Mouse (Mus musculus) limb, embryonic 13.5 days (tissue): ENCODE results near the gene Apoe. TPM values are rescaled to one million over a fixed set of nuclear protein-coding genes. Genes with fewer than 3 reads are reported as not detected.
"Not testable (repeated sequence)": the region's sequence is repeated elsewhere in the genome, so short reads cannot be mapped to it uniquely, and the experiment has no call there.

ENCODE experiments used
- ATAC-seq: fragments of 200-750 bp; cut with Nextera tagmentation; 2 replicates; pipeline ENCODE4 v1.8.0; 2017; ENCODE audit warnings: low read depth, moderate number of reproducible peaks, moderate TSS enrichment; ENCODE audit not compliant: low FRiP score
- H3K27ac ChIP-seq: fragments of 300-500 bp; sonication (generic); 2 replicates; pipeline ENCODE4 v1.5.1; 2015; ENCODE audit warnings: inconsistent platforms, mild to moderate bottlenecking, moderate library complexity
- H3K27me3 ChIP-seq: fragments of 300-500 bp; sonication (generic); 2 replicates; pipeline ENCODE4 v1.6.1; 2015; ENCODE audit warnings: mild to moderate bottlenecking, inconsistent platforms
- H3K36me3 ChIP-seq: fragments of 300-500 bp; sonication (generic); 2 replicates; pipeline ENCODE4 v1.6.1; 2015; ENCODE audit warnings: inconsistent platforms, mild to moderate bottlenecking, moderate library complexity
- H3K4me1 ChIP-seq: fragments of 300-500 bp; sonication (generic); 2 replicates; pipeline ENCODE4 v1.6.1; 2015; ENCODE audit warnings: inconsistent platforms
- H3K4me2 ChIP-seq: fragments of 300-500 bp; sonication (generic); replicated peaks from 2 replicates; pipeline ENCODE4 v1.6.1; 2015; ENCODE audit warnings: inconsistent platforms, mild to moderate bottlenecking, moderate library complexity
- H3K4me3 ChIP-seq: fragments of 300-500 bp; sonication (generic); 2 replicates; pipeline ENCODE4 v1.5.1; 2015; ENCODE audit warnings: moderate library complexity, mild to moderate bottlenecking, inconsistent platforms
- H3K9ac ChIP-seq: fragments of 300-500 bp; sonication (generic); 2 replicates; pipeline ENCODE4 v1.6.1; 2015; ENCODE audit warnings: mild to moderate bottlenecking, inconsistent platforms
- H3K9me3 ChIP-seq: fragments of 300-500 bp; sonication (generic); 2 replicates; pipeline ENCODE4 v1.6.1; 2016; ENCODE audit warnings: inconsistent platforms
- WGBS: fragments of 180-500 bp; shearing (Covaris S2); methylation state at CpG from one replicate; pipeline ENCODE4 v1.1.7; 2015; 5-methylcytosine and 5-hydroxymethylcytosine counted together
- polyA plus RNA-seq: library from polyadenylated mRNA; unstranded; fragments of >200 nt; fragmentation: Nextera tagmentation; extraction: Ambion mirVana; gene quantifications from 2 replicates; pipeline ENCODE4 v1.2.1, GENCODE M21; 2015

Gene Apoe
- polyA plus RNA-seq, 1 experiment from 2014 or later = 241 TPM

DNA sequence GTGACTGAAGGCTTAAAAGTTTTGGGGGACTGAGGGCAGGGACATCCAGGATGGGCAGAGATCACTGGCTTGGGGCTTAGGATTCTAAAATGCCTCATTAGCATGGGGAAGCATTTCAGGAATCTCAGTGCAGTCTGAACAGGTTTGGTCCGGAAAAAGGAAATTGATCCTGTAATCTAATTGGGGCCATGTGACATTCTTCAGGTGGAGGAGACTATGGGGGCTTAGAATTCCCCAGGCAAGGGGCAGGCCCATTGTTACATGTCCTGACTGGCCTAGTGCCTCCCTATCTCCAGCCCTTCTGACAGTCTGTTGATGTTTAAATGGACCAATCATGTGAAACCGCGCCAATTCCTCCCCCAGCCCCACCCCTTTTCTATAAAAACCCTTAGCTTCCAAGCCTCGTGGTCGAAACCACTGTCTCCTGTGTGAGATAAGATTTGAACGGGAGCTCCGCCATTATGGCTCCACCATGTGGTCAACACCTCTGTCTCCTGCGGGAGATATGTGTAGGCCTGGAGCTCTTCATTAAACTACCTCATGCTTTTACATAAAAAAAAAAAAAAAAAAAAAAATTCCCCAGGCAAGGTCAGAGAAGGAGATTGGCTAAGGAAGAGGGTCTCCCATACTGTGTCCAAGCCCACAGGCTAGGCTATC is 11.9 kb downstream of the Apoe start:
- not testable (repeated sequence) for H3K4me3 ChIP-seq, H3K9me3 ChIP-seq, H3K4me2 ChIP-seq, H3K36me3 ChIP-seq, H3K9ac ChIP-seq, H3K27ac ChIP-seq, H3K27me3 ChIP-seq
- ATAC-seq = peak; percentile 18; the same call in 1 of the 2 replicates
- H3K4me1 ChIP-seq = 0 out of 2 replicates have a peak, but pooled peaks cover 12% of the 10 kb centered on the region
- 66% methylated on average over 8 of the region's 8 CpGs for WGBS

DNA sequence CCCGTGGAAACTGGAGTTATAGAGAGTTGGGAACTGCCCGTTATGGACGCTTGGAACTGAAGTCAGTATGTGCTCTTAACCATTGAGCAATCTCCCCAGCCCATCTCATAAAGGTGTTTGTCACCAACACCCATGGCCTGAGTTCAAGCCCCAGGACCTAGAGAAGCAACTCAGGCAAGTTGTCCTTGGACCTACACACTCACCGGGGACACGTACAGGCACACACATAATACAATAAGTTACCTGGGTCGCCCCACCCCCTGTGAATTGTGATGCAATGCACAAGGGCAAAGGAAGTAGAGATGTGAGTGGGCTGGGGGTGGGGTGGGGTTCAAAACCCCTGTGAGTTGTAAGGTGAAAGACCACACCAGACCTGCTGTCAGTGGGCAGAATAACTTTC is 12.5 kb downstream of the Apoe start:
- ATAC-seq = peak; percentile 5; the same call in 1 of the 2 replicates
- no peaks in the 10 kb centered on the region for H3K36me3 ChIP-seq
- H3K27ac ChIP-seq = no peak overlapping the region; the same call in 1 of the 2 replicates
- H3K9me3 ChIP-seq = no peaks in the 10 kb centered on the region
- H3K4me3 ChIP-seq = no peak overlapping the region
- no peak overlapping the region for H3K9ac ChIP-seq
- 0 out of 2 replicates have a peak, but pooled peaks cover 12% of the 10 kb centered on the region for H3K4me1 ChIP-seq
- H3K4me2 ChIP-seq = no peak overlapping the region
- WGBS = 75% methylated on average over 6 of the region's 6 CpGs
- no peaks in the 10 kb centered on the region for H3K27me3 ChIP-seq

DNA sequence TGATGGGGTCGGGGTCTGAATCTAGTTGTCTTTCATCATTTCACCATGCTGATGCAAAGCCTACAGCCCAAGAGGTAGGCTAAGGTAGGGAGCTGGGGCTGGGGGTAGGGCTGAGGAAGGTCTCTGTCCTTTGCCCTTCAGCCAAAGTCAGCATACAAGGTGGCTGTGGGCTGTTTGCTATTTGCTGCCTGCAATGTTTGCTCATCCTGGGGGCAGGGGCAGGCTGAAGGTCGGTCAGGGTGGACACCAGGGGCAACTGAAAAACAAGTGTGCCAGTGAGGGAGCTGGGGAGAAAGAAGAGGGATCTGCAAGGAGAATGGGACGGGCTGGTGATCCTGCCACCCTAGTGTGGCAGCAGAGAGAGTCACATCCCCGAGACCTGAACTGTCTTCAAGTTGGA is 13.6 kb downstream of the Apoe start:
- Histone ChIP-seq H3K4me1 (0 out of 2 replicates have a peak, but pooled peaks cover 12% of the 10 kb centered on the region), H3K36me3 (no peaks in the 10 kb centered on the region), H3K9ac (no peak overlapping the region), H3K4me3 (no peak overlapping the region), H3K27ac (no peak overlapping the region), H3K4me2 (no peak overlapping the region), H3K9me3 (no peaks in the 10 kb centered on the region), H3K27me3 (no peaks in the 10 kb centered on the region)
- WGBS = 55% methylated on average over 4 of the region's 4 CpGs
- ATAC-seq = no peak

DNA sequence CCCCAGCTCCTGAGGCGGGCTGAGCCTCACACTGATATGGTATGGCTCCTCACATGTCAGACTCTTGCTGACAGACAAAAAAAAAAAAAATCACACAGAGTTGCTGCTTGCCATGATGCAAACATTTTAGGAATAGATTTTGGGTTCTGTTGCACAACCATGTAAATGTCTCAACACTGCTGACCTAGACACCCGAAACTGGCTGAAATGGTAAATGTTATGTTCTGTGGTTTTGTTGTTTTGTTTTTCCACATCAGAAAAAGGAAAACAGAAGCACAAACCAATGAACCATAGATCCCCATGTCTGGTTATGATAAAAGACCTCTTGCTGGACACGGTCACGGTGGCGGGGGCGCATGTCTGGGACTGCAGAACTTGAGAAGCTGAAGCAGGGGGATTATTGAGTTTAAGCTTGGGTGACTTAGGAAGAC is 15.2 kb downstream of the Apoe start:
- WGBS = 85% methylated on average over 6 of the region's 6 CpGs
- Histone ChIP-seq H3K36me3 (no peaks in the 10 kb centered on the region), H3K27me3 (no peaks in the 10 kb centered on the region), H3K27ac (no peak overlapping the region), H3K9me3 (no peaks in the 10 kb centered on the region), H3K4me3 (no peak overlapping the region), H3K4me1 (0 out of 2 replicates have a peak, but pooled peaks cover 12% of the 10 kb centered on the region), H3K9ac (no peak overlapping the region), H3K4me2 (no peak overlapping the region)
- no peak for ATAC-seq

DNA sequence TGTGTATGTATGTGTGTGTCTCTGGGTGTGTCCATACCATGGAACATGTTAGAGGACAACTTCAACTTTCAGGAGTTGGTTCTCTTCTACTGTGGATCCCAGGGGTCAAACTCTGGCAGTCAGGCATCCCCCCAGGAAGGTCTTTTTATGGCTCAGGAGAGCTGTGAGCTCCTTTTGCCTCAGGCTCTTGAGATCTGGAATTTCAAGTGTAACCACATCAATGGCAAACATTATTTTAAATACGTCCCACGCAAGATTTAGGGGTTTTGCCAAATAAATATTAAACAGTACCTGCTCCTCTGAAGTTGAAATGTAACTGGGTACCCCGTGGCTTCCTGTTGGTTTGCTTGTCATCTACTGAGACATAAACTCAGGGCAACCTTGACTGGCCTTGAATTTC is 16.0 kb downstream of the Apoe start:
- WGBS = 51% methylated on average over 3 of the region's 3 CpGs
- H3K9ac ChIP-seq = no peak overlapping the region
- H3K4me1 ChIP-seq = 0 out of 2 replicates have a peak, but pooled peaks cover 12% of the 10 kb centered on the region
- no peak for ATAC-seq
- H3K27ac ChIP-seq = no peak overlapping the region
- no peak overlapping the region for H3K4me2 ChIP-seq
- H3K36me3 ChIP-seq = no peaks in the 10 kb centered on the region
- H3K9me3 ChIP-seq = no peaks in the 10 kb centered on the region
- no peaks in the 10 kb centered on the region for H3K27me3 ChIP-seq
- no peak overlapping the region for H3K4me3 ChIP-seq

DNA sequence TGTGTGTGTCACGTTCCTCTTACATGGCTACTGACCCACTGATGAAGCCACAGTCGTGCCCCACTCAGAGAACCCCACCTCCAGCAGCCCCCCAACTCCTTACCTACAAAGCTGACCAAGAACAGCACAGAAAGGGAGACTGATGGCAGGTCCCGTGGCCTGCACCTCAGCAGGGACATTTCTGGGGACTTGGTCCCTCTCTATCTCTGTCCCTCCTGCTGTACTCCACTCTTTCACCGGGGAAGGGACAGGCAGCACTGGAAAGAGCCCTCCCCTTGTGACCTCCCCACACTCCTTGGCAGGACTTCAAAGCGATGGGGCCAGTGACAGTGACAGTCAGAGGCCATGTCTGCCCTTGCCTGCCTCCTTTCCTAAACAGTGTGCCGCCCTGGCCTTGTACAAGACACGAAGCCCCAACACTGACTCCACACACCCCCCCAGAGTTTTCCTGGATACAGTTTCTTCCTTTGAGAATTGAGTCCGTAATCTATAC is 17.7 kb downstream of the Apoe start, which contains the start of the genes Gm44805 and Apoc4:
Gene Gm44805 (minus strand): TSS at position 222 of the 493 bp plus-strand sequence.
Gene Apoc4 (minus strand): TSS at position 278 of the 493 bp plus-strand sequence.
- H3K9me3 ChIP-seq = no peaks in the 10 kb centered on the region
- H3K4me1 ChIP-seq = 0 out of 2 replicates have a peak, but pooled peaks cover 7% of the 10 kb centered on the region
- H3K27me3 ChIP-seq = no peaks in the 10 kb centered on the region
- ATAC-seq = no peak
- WGBS = 60% methylated on average over 8 of the region's 8 CpGs
- no peaks in the 10 kb centered on the region for H3K36me3 ChIP-seq
- H3K27ac ChIP-seq = no peak within 1 kb of the TSS
- H3K4me3 ChIP-seq = no peak within 1 kb of the TSS
- H3K9ac ChIP-seq = no peak within 1 kb of the TSS
- no peak within 1 kb of the TSS for H3K4me2 ChIP-seq

DNA sequence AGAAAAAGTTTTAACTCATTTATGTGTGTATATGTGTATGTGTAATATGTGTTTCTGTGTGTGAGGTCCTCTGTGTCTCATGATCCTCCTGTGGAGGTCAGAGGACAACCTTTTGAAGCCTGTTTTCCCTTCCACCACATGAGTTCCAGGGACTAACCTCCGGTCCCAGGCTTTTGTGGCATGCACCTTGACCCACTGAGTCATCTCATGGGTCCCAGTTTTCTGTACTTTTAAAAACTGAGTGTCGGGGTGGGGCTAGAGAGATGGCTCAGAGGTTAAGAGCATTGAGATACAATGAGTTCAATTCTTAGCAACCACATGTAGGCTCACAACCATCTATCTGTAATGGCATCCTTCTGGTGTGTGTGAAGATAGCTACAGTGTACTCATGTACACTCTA is 18.3 kb downstream of the Apoe start:
- 83% methylated on average over 2 of the region's 2 CpGs for WGBS

DNA sequence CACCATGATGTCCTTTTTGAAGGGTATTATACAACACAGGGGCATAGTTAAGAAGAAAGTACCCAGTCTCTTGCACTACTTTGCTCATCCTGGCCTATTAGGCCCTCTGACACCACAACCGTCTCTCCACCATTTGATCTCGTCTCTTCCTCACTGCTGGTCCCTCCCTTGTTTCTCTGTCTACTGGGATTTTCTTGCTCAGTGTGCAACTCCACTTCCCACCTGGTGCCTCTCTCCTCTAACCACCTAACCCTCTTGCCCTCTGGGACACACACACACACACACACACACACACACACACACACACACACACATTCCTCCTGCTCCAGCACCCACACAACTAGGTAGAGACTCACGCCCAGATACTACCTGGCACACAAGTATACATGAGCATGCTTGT is 20.1 kb downstream of the Apoe start:
- WGBS = 85% methylated on average over 3 of the region's 3 CpGs

More for the DNA sequence above, 18.3 kb downstream of the Apoe start:
- Histone ChIP-seq H3K4me2 (no peak overlapping the region), H3K27me3 (no peaks in the 10 kb centered on the region), H3K36me3 (no peaks in the 10 kb centered on the region), H3K9me3 (no peaks in the 10 kb centered on the region), H3K4me3 (no peak overlapping the region), H3K9ac (no peak overlapping the region), H3K27ac (no peak overlapping the region), H3K4me1 (0 out of 2 replicates have a peak, but pooled peaks cover 7% of the 10 kb centered on the region)
- no peak for ATAC-seq

DNA sequence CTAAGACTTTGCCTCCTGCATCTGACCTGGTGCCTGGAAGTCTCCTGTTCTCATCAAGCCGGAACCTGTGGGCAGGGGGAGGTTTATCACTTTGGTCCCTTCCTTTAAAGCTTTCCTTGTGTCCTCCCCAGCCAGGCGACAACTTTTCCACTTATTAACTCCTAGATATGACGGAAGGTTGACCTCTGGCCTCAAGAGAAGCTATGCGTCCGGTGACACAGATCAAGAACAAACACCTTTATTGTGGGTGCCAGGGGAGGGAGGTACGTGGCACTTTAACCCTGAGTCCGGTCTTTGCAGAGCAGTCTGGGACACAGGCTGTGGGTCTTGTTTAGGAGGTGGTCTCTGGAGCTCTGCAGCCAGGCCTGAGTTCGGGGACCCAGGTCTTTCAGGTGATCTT is 21.1 kb downstream of the Apoe start, which contains the start of gene Apoc2:
Gene Apoc2 (minus strand): TSS at position 70 of the 400 bp plus-strand sequence.
- no peaks in the 10 kb centered on the region for H3K9me3 ChIP-seq

More for the DNA sequence above, 20.1 kb downstream of the Apoe start:
- no peak for ATAC-seq
- Histone ChIP-seq H3K4me1 (0 out of 2 replicates have a peak, but pooled peaks cover 4% of the 10 kb centered on the region), H3K27ac (no peak overlapping the region), H3K36me3 (no peaks in the 10 kb centered on the region), H3K9me3 (no peaks in the 10 kb centered on the region), H3K4me3 (no peak overlapping the region), H3K4me2 (no peak overlapping the region), H3K9ac (no peak overlapping the region), H3K27me3 (no peaks in the 10 kb centered on the region)

DNA sequence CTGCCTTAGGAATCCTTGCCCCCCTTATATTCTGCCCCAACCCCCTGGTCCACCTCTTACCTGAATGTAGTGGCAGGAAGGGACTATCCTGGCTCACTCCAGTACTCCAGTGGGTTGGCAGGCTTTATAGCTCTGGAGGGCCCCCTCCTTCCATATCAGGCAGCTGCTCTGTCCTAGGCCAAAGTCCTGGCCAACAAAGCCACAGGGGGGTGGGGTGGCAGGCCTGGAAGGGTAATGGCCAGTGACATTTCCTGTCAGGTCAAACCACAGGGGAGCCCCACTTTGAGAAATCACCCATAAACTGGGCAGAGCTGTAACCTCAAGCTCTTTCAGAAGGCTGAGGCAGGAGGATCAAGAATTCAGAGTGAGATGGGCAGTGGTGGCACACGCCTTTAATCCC is 22.3 kb downstream of the Apoe start:
- 65% methylated on average over 1 of the region's 1 CpGs for WGBS
- ATAC-seq = no peak
- Histone ChIP-seq H3K9me3 (no peaks in the 10 kb centered on the region), H3K4me3 (no peak overlapping the region), H3K4me1 (no peaks in the 10 kb centered on the region), H3K4me2 (no peak overlapping the region), H3K9ac (no peak overlapping the region), H3K27ac (no peak overlapping the region), H3K27me3 (no peaks in the 10 kb centered on the region), H3K36me3 (no peaks in the 10 kb centered on the region)

More for the DNA sequence above, 21.1 kb downstream of the Apoe start, which contains the start of gene Apoc2:
- Histone ChIP-seq H3K27ac (no peak within 1 kb of the TSS), H3K36me3 (no peaks in the 10 kb centered on the region), H3K4me3 (no peak within 1 kb of the TSS), H3K27me3 (no peaks in the 10 kb centered on the region), H3K4me2 (no peak within 1 kb of the TSS), H3K9ac (no peak within 1 kb of the TSS), H3K4me1 (0 out of 2 replicates have a peak, but pooled peaks cover under 1% of the 10 kb centered on the region)
- ATAC-seq = no peak
- 76% methylated on average over 8 of the region's 8 CpGs for WGBS

DNA sequence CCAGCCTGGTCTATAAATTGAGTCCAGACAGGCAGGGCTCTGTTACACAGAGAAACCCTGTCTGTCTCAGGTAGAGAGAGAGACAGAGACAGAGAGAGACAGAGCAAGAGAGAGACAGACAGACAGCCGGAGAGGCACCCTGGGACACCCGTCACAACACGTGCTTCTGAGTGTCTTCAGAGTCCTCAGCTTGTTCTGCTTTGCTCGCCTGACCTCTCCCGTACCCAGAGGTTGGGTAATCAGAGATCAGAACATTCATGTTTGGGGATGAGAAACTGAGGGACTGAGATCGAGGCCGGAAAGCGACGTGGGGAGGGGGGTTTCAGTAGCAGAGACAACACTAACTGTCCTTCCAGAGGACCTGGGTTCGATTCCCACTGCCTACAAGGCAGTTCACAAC is 23.2 kb downstream of the Apoe start:
- no peak overlapping the region for H3K9ac ChIP-seq
- H3K27ac ChIP-seq = no peak overlapping the region
- H3K4me2 ChIP-seq = no peak overlapping the region
- ATAC-seq = no peak
- WGBS = 85% methylated on average over 10 of the region's 10 CpGs
- H3K4me1 ChIP-seq = no peaks in the 10 kb centered on the region
- H3K4me3 ChIP-seq = no peak overlapping the region
- no peaks in the 10 kb centered on the region for H3K9me3 ChIP-seq
- H3K27me3 ChIP-seq = no peaks in the 10 kb centered on the region
- no peaks in the 10 kb centered on the region for H3K36me3 ChIP-seq

DNA sequence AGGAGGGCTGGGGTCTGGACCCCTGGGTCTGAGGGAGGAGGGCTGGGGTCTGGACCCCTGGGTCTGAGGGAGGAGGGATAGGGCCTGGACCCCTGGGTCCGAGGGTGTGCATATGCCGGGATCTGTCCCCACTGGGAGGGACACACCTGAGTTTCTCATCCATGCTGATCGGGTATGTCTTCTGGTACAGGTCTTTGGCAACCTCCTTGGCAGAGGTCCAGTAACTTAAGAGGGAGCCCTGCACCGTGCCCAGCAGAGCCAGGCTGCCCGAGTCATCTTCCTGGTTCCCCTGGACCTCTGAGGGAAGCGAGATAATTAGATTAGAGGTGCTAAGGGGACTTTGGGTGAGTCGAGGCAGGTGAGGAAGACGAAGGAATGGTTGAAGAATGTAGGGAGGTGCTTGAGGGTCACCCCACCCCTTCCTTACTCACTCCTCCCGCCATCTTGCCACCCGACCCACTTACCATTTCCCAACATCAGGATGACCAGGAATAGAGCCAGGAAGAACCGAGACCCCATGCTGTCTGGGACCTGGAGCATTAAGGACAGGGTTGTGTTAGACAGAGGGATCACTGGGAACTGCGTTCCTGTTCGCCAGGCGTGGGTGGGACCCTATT is 25.8 kb downstream of the Apoe start:
- ATAC-seq = no peak
- H3K4me2 ChIP-seq = no peak overlapping the region

More for the DNA sequence above, 25.8 kb downstream of the Apoe start:
- Histone ChIP-seq H3K9me3 (no peaks in the 10 kb centered on the region), H3K27me3 (no peaks in the 10 kb centered on the region), H3K27ac (no peak overlapping the region), H3K9ac (no peak overlapping the region), H3K4me3 (no peak overlapping the region), H3K4me1 (peaks cover 5% of the 10 kb centered on the region), H3K36me3 (no peaks in the 10 kb centered on the region)
- WGBS = 65% methylated on average over 14 of the region's 14 CpGs
